Mouse (Mus musculus): Measurements from ENCODE around the gene Stk32b.

Stk32b gene

GRCm38 (mm10) chr5:37525363-37525762 lies 191.6 kb downstream of the Stk32b start:
- DNase-seq (ENCODE audit: extremely low spot score, low spot score): no peak

GRCm38 (mm10) chr5:37520441-37520840 lies 196.5 kb downstream of the Stk32b start:
- DNase-seq (ENCODE audit: extremely low spot score, low spot score): no peak

GRCm38 (mm10) chr5:37512479-37512878 lies 204.5 kb downstream of the Stk32b start:
- no peak for DNase-seq (ENCODE audit: extremely low spot score, low spot score)

GRCm38 (mm10) chr5:37506880-37507519 lies 210.0 kb downstream of the Stk32b start:
- no peak for DNase-seq (ENCODE audit: extremely low spot score, low spot score)

GRCm38 (mm10) chr5:37494984-37495476 lies 221.9 kb downstream of the Stk32b start:
- DNase-seq (ENCODE audit: extremely low spot score, low spot score): no peak

GRCm38 (mm10) chr5:37472025-37472608 lies 244.9 kb downstream of the Stk32b start:
- DNase-seq (ENCODE audit: extremely low spot score, low spot score): no peak

GRCm38 (mm10) chr5:37471584-37471983 lies 245.4 kb downstream of the Stk32b start:
- no peak for DNase-seq (ENCODE audit: extremely low spot score, low spot score)

GRCm38 (mm10) chr5:37469031-37469430 lies 247.9 kb downstream of the Stk32b start:
- DNase-seq (ENCODE audit: extremely low spot score, low spot score): no peak

GRCm38 (mm10) chr5:37467646-37468045 lies 249.3 kb downstream of the Stk32b start:
- DNase-seq (ENCODE audit: extremely low spot score, low spot score): no peak

GRCm38 (mm10) chr5:37465461-37465860 lies 251.5 kb downstream of the Stk32b start:
- no peak for DNase-seq (ENCODE audit: extremely low spot score, low spot score)

- DNase-seq (ENCODE audit: extremely low spot score, low spot score): no peak
These were observed 258.7 kb downstream of the Stk32b start for GRCm38 (mm10) chr5:37458236-37458635.

GRCm38 (mm10) chr5:37457831-37458230 lies 259.1 kb downstream of the Stk32b start:
- no peak for DNase-seq (ENCODE audit: extremely low spot score, low spot score)

GRCm38 (mm10) chr5:37457191-37457590 lies 259.8 kb downstream of the Stk32b start:
- no peak for DNase-seq (ENCODE audit: extremely low spot score, low spot score)

- no peak for DNase-seq (ENCODE audit: extremely low spot score, low spot score)
These were observed 260.4 kb downstream of the Stk32b start for GRCm38 (mm10) chr5:37456590-37456989.

- no peak for DNase-seq (ENCODE audit: extremely low spot score, low spot score)
These were observed 269.4 kb downstream of the Stk32b start for GRCm38 (mm10) chr5:37447546-37447945.

GRCm38 (mm10) chr5:37442767-37443166 lies 274.2 kb downstream of the Stk32b start:
- no peak for DNase-seq (ENCODE audit: extremely low spot score, low spot score)

GRCm38 (mm10) chr5:37435417-37435816 lies 281.6 kb downstream of the Stk32b start:
- no peak for DNase-seq (ENCODE audit: extremely low spot score, low spot score)

GRCm38 (mm10) chr5:37427210-37427609 lies 289.8 kb downstream of the Stk32b start:
- no peak for DNase-seq (ENCODE audit: extremely low spot score, low spot score)

GRCm38 (mm10) chr5:37419028-37419427 lies 297.9 kb downstream of the Stk32b start:
- no peak for DNase-seq (ENCODE audit: extremely low spot score, low spot score)

Data from neural tube, embryonic 10.5 days (tissue).